Mouse (Mus musculus) stomach, postnatal 0 days (tissue): Measurements from ENCODE around the gene Upp2. TPM values are rescaled to one million over a fixed set of nuclear protein-coding genes. Genes with fewer than 3 reads are reported as not detected.

Source experiments
- ATAC-seq: fragments of 200-750 bp; cut with Nextera tagmentation; 2 replicates; pipeline ENCODE4 v1.8.0; 2017; ENCODE audit not compliant: low FRiP score, low TSS enrichment
- DNase-seq: peaks from one replicate; pipeline ENCODE4 v3.0.0-alpha.2; 2016; ENCODE audit warnings: low spot score
- H3K27ac ChIP-seq: fragments of 300-500 bp; sonication (generic); replicated peaks from 2 replicates; pipeline ENCODE4 v1.5.1; 2014; ENCODE audit warnings: mild to moderate bottlenecking, control low read depth
- H3K27me3 ChIP-seq: fragments of 300-500 bp; sonication (generic); 2 replicates; pipeline ENCODE4 v1.6.1; 2014; ENCODE audit warnings: low read length; ENCODE audit not compliant: control insufficient read depth, insufficient read depth
- H3K36me3 ChIP-seq: fragments of 300-500 bp; sonication (generic); 2 replicates; pipeline ENCODE4 v1.6.1; 2014; ENCODE audit warnings: low read length, mixed read lengths; ENCODE audit not compliant: control insufficient read depth, insufficient read depth
- H3K4me1 ChIP-seq: fragments of 300-500 bp; sonication (generic); replicated peaks from 2 replicates; pipeline ENCODE4 v1.6.1; 2014; ENCODE audit warnings: antibody characterized with exemption; ENCODE audit not compliant: control insufficient read depth, insufficient read depth
- H3K4me2 ChIP-seq: fragments of 300-500 bp; sonication (generic); replicated peaks from 2 replicates; pipeline ENCODE4 v1.6.1; 2014; ENCODE audit warnings: low read depth, mild to moderate bottlenecking, control low read depth, moderate library complexity
- H3K4me3 ChIP-seq: fragments of 300-500 bp; sonication (generic); 2 replicates; pipeline ENCODE4 v1.5.1; 2014; ENCODE audit warnings: low read depth, low read length, control low read depth
- H3K9ac ChIP-seq: fragments of 300-500 bp; sonication (generic); 2 replicates; pipeline ENCODE4 v1.6.1; 2014; ENCODE audit warnings: mild to moderate bottlenecking, low read length, control low read depth, mixed read lengths
- H3K9me3 ChIP-seq: fragments of 300-500 bp; sonication (generic); 2 replicates; pipeline ENCODE4 v1.6.1; 2016; ENCODE audit warnings: low read length; ENCODE audit not compliant: control insufficient read depth
- CTCF ChIP-seq: IDR thresholded peaks from 2 replicates; pipeline ENCODE4 v1.5.1; 2016; ENCODE audit warnings: antibody characterized with exemption, low read depth, mild to moderate bottlenecking, moderate library complexity
- EP300 ChIP-seq: optimal IDR thresholded peaks from 2 replicates; pipeline ENCODE3; 2016; ENCODE audit warnings: antibody characterized with exemption
- WGBS: fragments of 180-500 bp; shearing (Covaris S2); extraction: QIAGEN DNeasy Blood & Tissue Kit; methylation state at CpG from one replicate; pipeline ENCODE4 v1.1.7; 2014; 5-methylcytosine and 5-hydroxymethylcytosine counted together
- polyA plus RNA-seq: library from polyadenylated mRNA; unstranded; fragments of >200 nt; fragmentation: Nextera tagmentation; extraction: Ambion mirVana; gene quantifications from 2 replicates; pipeline ENCODE4 v1.2.1, GENCODE M21; 2015

The Upp2 gene
- polyA plus RNA-seq, 1 experiment from 2014 or later, result 6.1 TPM

GRCm38 (mm10) chr2:58641761-58642555 is 74.9 kb downstream of the Upp2 start:
- no peak overlapping the region for H3K9ac ChIP-seq
- no peak overlapping the region for H3K27ac ChIP-seq
- no peak overlapping the region for H3K4me3 ChIP-seq
- H3K27me3 ChIP-seq, result no peaks in the 10 kb centered on the region
- no peak for TF ChIP-seq EP300
- TF ChIP-seq CTCF, result no peak
- DNase-seq, result no peak
- no peaks in the 10 kb centered on the region for H3K4me1 ChIP-seq
- no peak overlapping the region for H3K4me2 ChIP-seq
- no peaks in the 10 kb centered on the region for H3K9me3 ChIP-seq
- no peaks in the 10 kb centered on the region for H3K36me3 ChIP-seq
- ATAC-seq, result no peak
- 69% methylated on average over 19 of the region's 19 CpGs for WGBS

- no peaks in the 10 kb centered on the region for H3K9me3 ChIP-seq
- H3K4me2 ChIP-seq, result no peak overlapping the region
- no peak overlapping the region for H3K4me3 ChIP-seq
- H3K27me3 ChIP-seq, result no peaks in the 10 kb centered on the region
- no peaks in the 10 kb centered on the region for H3K4me1 ChIP-seq
- no peak overlapping the region for H3K9ac ChIP-seq
- TF ChIP-seq EP300 (no peak), CTCF (no peak)
- WGBS, result 92% methylated on average over 6 of the region's 6 CpGs
- no peaks in the 10 kb centered on the region for H3K36me3 ChIP-seq
- H3K27ac ChIP-seq, result no peak overlapping the region
- no peak for DNase-seq
- no peak for ATAC-seq
Measured at GRCm38 (mm10) chr2:58645667-58646066, 78.6 kb downstream of the Upp2 start.

GRCm38 (mm10) chr2:58655169-58655568 is 88.1 kb downstream of the Upp2 start:
- WGBS, result 69% methylated on average over 6 of the region's 6 CpGs
- Histone ChIP-seq H3K9ac (no peak overlapping the region), H3K9me3 (no peaks in the 10 kb centered on the region), H3K4me2 (no peak overlapping the region), H3K4me1 (no peaks in the 10 kb centered on the region), H3K4me3 (no peak overlapping the region), H3K27me3 (no peaks in the 10 kb centered on the region), H3K36me3 (no peaks in the 10 kb centered on the region), H3K27ac (no peak overlapping the region)
- no peak for TF ChIP-seq CTCF
- ATAC-seq, result no peak
- no peak for DNase-seq

- no peaks in the 10 kb centered on the region for H3K4me1 ChIP-seq
- TF ChIP-seq EP300 (no peak), CTCF (no peak)
- WGBS, result 90% methylated on average over 1 of the region's 1 CpGs
- H3K4me3 ChIP-seq, result no peak overlapping the region
- H3K36me3 ChIP-seq, result no peaks in the 10 kb centered on the region
- no peak for ATAC-seq
- H3K27ac ChIP-seq, result no peak overlapping the region
- no peak overlapping the region for H3K9ac ChIP-seq
- H3K27me3 ChIP-seq, result no peaks in the 10 kb centered on the region
- no peak overlapping the region for H3K4me2 ChIP-seq
- DNase-seq, result no peak
- H3K9me3 ChIP-seq, result no peaks in the 10 kb centered on the region
Measured at GRCm38 (mm10) chr2:58656959-58657358, 89.9 kb downstream of the Upp2 start.

- no peak for DNase-seq
- H3K4me3 ChIP-seq, result no peak overlapping the region
- WGBS, result 93% methylated on average over 10 of the region's 10 CpGs
- H3K9me3 ChIP-seq, result no peaks in the 10 kb centered on the region
- H3K4me2 ChIP-seq, result no peak overlapping the region
- no peak overlapping the region for H3K27ac ChIP-seq
- H3K4me1 ChIP-seq, result no peaks in the 10 kb centered on the region
- no peak for ATAC-seq
- no peaks in the 10 kb centered on the region for H3K36me3 ChIP-seq
- TF ChIP-seq EP300 (no peak), CTCF (no peak)
- H3K27me3 ChIP-seq, result no peaks in the 10 kb centered on the region
- no peak overlapping the region for H3K9ac ChIP-seq
Measured at GRCm38 (mm10) chr2:58657855-58658254, 90.8 kb downstream of the Upp2 start.

- H3K36me3 ChIP-seq, result no peaks in the 10 kb centered on the region
- H3K4me3 ChIP-seq, result no peak overlapping the region
- no peak for DNase-seq
- no peak overlapping the region for H3K9ac ChIP-seq
- H3K9me3 ChIP-seq, result no peaks in the 10 kb centered on the region
- no peak for TF ChIP-seq CTCF
- no peak for TF ChIP-seq EP300
- no peaks in the 10 kb centered on the region for H3K4me1 ChIP-seq
- H3K27me3 ChIP-seq, result no peaks in the 10 kb centered on the region
- ATAC-seq, result no peak
- no peak overlapping the region for H3K27ac ChIP-seq
- WGBS, result 67% methylated on average over 13 of the region's 13 CpGs
- H3K4me2 ChIP-seq, result no peak overlapping the region
Measured at GRCm38 (mm10) chr2:58660591-58660990, 93.5 kb downstream of the Upp2 start.
